Mouse (Mus musculus) liver, adult (tissue): ENCODE data around the gene Pycr1.

Experiments
- GATA4 ChIP-seq: IDR thresholded peaks from 2 replicates; pipeline ENCODE4 v1.6.1; 2014; ENCODE audit warnings: mild to moderate bottlenecking, low read length; ENCODE audit not compliant: insufficient replicate concordance

The Pycr1 gene

DNA sequence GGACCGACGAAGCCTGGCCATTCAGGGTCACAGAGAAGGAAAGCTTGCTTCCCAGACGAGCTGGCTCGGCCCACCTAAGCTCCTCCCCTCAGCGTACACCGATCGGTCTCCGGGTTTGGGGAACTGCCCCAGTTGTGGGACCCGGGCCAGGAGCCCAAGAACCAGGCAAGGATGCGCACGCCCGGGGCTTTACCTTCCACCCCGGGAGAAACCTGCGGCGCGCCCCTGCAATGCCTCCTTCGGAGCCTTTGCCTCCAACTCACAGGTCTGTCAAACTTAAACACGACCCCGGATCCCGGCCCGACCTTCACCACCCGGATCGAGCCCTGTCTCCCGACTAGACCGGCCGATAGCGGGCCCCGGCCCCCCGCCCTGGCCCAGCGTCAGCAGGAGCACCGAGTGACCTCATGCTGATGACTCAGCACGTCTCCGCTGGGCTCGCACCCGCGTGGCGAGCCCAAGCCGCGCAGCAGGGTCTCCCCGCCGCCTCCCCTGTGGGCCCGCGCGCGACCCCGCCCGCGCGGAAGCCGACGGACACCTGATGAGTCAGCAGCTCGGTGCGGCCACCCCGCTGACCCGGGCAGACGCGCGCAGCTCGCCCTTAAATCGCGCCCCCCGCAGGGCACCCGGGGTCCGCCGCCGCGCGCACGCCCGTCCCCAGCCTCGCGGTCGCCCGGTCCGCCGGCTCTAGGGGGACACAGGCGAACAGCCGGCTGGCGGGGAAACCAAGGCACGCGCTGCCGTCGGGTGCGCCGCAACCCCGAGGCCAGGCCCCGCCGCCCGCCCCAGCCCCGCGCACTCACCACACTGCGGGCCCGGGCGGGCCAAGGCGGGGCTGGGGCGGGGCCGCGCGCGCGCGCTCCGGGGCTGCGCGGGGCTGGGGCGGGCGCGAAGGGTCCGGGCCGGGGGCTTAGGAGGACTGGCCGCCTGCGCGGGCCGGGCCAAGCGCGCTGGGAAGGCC lies 10.7 kb downstream of the Pycr1 start:
- TF ChIP-seq GATA4 = no peak

DNA sequence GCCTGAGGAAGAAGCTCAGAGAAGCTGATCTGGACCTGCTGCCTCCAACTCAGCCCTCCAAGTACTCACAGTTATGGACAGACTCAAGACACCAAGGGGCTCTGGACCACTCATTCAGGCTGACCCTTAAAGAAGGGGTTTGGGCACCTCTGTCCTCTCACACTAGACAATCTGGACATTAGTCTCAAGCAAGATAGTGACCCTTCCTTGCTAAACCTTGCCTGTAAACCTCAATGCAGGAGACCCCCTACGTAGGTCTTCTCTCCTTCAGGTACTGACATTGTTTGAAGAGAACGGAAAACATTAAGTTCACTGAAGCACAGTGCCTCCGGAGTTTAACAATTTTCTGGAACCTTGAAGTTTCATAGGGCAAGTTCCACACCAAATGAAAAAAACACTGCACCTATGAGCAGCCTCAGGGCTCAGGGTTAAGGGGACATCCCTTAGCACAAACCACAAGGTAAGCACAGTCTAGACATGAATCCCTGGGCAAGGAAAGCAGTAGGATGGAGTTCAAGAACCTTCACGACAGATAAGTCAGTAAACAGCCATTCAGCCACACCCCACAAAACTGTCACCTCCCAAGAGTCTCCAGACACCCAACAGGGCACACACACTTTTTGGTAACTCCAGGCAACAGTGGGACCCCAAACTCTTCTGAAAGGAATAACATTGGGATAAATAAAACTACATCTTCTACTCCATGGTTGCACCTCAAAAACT lies 11.7 kb downstream of the Pycr1 start:
- no peak for TF ChIP-seq GATA4

DNA sequence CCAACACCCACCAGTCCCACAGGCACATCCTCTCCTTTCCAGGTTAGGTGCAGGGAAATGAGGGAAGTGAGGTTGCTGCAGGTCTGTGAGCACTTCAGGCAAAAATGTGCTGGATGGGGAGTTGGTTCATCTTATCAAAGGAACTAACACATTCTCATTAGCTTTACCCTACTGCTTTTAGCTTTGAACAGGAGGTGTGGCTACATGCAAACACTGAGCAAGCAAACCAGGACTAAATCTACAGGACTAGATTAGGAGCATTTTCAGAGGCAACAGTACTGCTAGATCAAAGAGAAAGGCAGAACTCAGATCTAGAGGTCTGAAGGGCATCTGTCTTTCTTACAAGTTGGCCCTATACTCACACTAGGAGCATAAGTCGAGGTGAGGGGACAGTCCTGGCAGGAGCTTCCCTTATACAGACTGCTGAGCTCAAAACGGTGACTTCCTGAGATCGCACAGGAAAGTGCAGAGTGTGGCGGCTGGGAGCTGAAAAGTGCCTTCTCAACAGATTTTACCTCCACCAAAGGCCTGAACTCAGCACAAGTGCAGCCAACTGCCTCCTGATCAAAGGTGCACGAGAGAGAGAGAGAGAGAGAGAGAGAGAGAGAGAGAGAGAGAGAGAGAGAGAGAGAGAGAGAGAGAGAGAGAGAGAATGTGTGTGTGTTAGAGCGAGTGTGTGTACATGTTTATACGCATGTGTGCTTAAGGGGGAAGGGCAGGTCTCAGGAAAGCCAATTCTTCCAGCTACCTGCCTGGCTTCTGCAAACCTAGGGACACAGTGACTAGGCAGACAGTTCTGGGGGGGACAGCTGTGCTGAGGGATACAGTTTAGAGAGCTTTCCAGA lies 12.5 kb downstream of the Pycr1 start:
- peak; percentile 66; the same call in 1 of the 2 replicates for TF ChIP-seq GATA4

DNA sequence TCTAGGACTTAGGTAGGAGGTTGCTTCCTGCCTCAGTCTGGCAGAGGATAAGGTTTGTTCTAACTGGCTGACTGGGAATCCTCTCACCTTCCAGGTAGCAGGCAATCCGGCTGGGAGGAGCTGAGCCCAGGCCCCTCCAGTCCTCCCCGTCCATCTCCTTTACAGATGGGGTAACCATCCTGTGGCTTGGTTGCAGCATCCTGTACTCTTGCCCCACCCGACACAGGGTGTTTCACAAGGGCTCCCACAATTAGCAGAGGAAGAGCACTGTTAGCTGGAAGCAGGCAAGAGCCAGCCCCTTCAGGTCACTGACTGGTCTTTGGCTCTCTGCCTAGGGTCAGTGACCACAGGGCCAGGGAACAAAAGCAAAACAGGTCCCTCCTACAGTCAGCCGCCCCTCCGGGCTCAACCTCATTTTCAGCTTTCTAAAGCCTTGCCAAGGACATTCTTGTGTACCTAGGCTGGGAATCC lies 13.1 kb downstream of the Pycr1 start:
- no peak for TF ChIP-seq GATA4

DNA sequence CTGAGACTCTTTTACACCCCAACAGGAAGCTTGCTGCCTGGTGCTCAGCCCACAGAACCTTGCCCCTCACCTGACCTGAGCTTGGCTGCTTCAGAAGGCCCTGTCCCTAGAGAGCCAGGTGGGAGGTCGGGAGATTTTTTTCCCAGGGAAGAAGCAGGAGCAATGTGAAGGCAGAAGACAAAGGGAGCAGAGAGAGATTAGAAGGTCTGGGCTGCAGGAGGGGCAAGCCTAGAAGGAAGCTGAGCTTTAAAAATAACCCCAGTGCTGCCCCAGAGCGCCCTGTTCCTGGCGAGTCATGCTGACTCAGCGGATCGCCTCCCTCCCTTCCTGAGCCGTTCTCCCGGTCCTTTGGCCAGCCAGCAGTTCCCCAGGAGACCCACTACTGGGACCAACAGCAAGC lies 13.7 kb downstream of the Pycr1 start:
- no peak for TF ChIP-seq GATA4

DNA sequence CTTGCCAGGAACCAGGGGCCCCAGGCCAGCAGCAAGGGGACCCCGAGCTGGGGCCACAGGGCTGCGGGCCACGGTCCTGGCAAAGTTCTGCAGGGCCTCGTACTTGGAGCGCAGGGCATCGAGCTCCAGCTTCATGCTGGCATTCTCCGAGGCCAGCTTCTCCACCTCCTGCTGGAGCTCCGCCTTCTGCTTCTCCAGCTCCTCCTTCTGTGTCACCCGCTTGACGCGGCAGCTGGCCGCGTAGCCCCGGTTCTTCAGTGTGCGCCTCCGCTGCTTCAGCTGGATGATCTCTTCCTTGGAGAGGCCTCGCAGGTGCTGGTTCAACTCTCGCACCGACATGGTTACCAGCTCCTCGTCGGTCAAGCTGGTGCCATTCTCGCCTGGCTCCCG lies 14.2 kb downstream of the Pycr1 start:
- no peak for TF ChIP-seq GATA4

DNA sequence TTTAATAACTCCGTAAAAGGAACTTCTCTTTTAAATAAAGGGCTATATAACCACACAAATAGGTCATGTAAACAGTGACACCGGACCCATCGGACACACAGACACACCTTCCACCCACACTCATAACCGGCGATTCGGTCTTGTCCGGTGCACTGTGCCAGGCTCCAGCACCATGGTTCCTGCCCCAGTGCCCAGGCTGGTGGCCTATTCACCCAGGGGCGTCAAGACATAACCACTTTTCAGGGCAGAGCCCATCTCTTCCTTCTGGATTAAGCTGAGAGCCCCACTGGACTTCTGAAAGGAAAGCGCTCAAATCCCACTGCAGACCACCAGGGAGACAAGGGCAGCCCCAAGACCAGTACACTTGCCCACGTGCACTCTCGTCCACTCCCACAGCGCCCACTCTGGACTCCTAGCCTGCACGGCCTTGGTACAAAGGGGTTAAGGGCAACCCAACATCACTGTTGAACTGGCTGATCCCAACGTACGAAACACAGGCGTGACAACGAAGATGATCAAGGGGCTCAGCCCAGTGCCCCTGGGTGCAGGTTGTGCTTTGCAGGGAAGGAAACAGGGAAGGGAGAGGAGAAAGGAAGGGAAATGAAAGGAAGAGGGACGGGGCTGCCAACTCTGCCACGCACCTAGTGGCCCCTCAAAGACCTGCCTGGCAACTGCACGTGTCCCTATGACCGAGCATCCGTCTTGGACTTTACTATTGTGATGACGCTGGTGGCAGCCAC lies 14.8 kb downstream of the Pycr1 start:
- TF ChIP-seq GATA4 = no peak

DNA sequence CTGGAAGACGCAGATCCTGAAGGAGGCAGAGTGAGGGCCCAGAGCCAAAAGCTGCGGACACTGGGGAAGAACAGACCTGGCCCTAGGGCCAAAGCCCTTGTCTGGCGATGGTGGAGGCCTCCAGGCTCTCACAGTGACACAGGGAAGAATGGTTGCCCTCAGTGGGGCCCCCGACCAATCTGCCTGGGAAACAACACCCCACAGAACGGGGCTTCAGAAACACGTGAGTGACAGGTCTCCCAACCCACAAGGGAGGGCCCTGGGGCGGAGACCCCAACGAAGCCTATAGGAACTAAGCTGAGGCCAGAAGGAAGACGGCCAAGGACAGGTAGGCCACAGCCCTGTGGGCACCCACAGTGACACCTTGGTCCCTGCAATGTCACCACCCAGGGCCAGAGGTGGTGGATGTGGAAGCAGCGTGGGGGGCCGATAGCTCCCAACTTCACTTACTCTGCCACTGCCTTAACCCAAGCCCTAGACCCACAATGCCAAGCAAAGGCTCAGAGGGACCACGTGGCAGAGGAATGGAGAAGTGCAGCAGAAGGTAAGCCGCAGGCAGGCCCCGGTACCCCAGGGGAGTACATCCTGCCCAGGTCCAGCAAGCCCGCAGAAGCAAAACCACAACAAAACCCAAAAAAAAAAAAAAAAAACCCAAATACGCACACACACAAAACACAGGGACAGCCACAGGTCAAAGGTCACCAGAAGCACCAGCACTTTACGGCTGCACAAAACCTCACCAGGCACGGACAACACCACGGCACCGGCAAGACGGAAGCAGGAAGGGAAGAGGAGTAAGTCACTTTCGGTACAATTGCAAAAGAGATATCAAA lies 15.9 kb downstream of the Pycr1 start:
- no peak for TF ChIP-seq GATA4

DNA sequence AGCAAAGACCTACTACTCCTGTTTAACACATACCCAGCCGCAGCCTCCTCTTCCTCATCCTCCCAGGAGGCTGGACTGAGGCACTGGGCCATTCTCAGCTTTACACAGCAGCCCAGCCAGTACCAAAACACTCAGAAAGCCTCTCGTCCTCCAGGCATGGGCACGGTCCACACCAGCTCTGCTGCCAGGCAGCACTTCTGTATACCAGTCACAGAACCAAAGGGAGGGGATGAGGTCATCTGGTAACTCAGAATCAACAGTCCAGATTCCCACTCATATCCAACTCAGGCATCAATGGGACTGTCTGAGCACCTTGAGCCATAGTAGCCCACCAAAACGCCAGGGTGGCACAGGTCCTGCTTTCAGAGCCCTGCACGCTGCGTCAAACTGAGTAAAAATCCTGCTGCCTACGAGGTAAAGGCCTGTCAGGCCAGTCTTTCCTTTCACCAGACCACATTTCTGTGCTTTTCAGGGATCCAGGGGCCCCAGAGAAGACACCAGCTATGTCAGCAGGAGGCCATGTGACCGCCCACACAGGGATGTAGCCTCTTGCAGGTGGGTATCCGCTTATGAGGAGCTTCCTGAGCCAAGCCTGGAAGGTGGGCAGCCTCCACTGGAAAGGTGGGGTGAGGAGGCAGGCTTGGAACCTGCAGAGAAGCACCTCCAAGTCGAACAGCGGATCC lies 16.6 kb downstream of the Pycr1 start:
- no peak for TF ChIP-seq GATA4

DNA sequence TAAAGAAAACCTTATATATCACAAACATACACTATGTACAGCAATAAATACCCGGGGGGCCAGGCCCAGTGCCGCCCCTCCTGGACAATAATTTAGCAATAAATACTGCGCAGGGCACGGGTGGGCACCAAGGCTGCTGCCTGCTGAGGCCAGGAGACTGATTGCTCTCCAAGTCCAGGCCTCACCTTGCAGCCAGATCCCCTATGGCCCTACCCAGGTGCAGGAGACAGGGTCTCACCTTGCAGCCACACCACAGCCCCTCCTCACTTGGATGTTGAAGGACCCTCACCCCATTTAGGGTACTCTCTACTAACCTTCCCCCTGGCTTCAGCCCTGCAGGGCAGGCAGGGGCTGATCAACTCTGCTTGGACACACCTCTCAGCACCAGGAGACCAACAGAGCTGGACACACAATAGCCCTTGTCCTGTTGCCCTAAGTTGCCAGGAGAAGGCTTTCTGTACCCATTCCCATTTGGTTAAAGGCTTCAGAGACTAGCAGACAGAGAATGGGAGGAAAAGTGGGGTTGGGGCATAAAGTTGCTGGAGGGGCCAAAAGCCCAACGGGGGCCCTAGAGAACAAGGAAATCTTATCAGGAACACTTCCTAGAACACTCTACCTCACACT lies 18.3 kb downstream of the Pycr1 start, which contains the start of gene Sirt7:
Gene Sirt7 (minus strand): TSS at position 89 of the 624 bp plus-strand sequence.
- TF ChIP-seq GATA4 = no peak

DNA sequence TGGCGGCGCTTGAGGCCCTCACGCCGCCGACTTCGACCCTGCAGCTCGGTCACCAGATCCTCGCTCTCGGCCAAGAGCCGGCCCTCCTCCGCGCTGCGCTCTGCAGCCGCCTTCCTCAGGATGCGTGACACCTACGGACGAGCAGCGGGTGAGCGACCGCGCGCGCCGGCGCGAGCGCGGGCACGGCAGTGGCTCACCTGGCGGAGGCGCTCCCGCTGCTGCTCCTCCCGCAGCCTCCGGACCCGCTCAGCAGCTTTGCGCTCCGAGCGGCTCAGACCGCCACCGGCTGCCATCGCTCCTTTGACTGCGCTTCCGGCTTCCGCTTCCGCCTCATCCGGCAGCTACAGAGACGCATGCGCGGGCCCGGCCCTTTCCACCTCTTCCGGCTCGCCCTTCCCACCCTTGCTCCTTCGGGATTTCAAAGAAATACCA lies 18.9 kb downstream of the Pycr1 start:
- TF ChIP-seq GATA4 = no peak

DNA sequence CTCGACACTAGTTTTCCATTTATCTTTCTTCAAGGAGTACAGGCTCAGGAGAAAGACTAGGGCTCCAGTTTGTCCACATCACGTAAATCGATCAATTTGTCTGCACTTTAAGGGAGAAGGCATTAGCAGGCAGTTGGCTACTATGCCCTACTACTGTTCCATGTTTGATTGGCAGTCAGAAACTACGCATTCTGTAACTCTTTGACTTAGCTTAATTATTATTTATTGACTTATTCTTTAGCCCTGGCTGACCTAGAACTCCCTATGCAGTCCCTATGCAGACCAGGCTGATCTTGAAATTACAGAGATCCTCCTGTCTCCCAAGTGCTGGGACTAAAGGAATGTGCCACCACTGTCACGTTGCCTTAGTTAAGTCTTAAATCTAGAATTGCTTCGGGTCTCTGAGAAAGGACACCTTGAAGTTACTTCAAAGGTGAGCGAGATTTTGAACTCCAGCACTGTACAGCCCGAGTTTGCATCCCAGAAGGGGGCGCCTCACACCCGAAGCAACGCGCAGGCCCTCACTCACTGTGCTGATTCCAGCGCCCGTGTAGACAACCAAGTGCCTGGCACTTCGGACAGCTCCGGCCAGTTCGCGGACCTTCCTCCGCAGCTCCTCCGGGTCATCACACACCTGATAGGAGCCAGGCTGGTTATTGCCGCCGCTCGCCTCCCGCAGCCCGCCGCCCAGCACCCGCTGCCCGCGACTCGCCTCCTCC lies 19.4 kb downstream of the Pycr1 start:
- no peak for TF ChIP-seq GATA4

DNA sequence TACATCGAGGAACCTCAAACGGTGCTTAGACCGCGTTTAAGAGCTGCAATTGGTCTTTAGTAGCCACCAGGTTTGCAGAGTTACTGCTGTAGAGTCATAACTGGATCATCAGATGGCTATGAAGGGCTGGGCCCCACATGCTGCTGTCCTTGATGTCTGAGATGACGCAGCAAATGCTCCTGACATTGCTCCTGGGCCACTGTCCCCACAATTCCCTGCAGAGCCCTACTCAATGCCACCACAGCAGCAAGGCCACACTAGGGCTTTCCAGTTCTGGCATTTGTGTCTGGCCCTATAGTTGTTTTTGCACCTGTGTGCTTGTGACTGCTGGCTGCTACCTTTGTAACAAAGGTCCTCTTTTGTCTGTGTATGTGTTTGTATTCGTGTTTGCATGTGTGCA lies 20.8 kb downstream of the Pycr1 start:
- TF ChIP-seq GATA4 = no peak
